Mouse (Mus musculus): ENCODE measurements around the gene Thbs2.

Gene Thbs2

DNA sequence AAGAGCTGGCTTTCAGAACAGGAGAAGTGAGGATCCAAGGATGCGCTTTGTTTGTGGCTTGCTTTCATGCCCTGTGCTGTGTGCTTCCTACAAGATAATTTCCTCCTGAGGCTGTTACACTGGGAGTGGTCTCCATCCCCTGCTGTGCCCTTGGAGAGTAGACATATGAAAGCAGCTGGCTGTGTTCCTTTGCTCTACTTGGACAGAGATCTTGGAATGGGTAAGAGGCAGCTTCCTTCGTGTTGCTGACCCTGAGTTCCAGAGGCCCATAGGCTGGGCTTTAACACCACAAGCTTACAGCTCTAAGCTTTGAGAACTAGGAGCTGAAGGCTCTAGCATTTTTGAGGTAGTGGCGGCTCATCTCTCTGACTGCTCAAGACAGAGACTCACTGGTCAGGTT, 39.1 kb downstream of the Thbs2 start:
- ChIA-PET CTCF (no interaction called here), POLR2A (interaction anchor here in 1 of 4 experiments (1.4 kb wide), 1 partner anchor 163 kb away, joined by 3 read pairs; no protein-coding TSS in a partner anchor)

DNA sequence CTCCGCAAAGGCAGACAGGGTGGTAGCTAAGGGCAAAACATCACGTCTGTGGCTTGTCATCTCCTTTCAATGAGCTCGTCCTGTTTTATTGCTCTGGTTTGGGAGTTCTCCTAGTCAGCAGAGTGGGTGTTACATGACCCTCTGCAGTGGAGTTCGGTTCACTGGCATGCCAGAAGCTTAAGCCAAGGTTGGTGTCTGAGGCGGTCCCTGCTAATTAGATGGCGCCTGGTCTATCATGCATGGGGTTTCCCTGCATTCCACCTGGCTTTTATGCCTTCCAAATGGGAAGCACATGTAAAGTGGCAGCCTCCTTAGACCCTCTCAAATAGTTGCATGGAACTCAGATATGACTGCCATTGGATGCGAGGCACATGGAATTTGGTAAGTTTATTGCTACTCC, 42.0 kb downstream of the Thbs2 start:
- ChIA-PET CTCF (no interaction called here), POLR2A (no interaction called here)

DNA sequence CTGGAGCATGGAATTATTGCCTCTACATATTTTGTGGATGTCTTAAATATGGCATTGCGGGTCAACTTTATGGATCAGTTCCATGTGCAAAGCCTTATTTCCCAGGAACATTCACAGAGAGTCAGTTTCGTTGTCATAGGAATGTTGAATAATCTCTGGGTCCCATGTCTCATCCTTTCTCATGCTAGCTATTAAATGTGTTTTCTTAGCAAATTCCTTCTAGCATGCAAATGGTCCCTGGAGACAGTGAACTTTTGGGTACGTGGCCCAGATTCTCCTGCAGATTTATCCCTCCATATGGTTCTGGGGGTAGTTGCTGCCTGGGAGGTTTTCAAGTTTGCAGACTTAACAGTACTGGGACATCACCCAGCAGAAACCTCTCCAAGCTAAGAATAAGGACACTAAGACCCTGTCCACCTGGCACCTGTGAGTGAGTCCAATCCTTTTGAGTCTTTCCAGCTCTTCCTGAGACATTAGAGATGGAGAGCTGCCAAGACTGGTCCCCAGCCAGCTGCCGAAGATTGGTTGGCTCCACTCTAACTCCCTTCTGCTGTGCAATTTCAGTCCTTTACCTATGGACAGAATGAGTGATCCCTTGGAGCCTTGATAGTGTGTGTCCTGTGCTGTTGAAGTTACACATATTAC, 45.9 kb downstream of the Thbs2 start:
- ChIA-PET POLR2A (no interaction called here), CTCF (interaction anchor here in 1 of 4 experiments (0.7 kb wide), 1 partner anchor 9 kb away, joined by 4 read pairs; no protein-coding TSS in a partner anchor)

DNA sequence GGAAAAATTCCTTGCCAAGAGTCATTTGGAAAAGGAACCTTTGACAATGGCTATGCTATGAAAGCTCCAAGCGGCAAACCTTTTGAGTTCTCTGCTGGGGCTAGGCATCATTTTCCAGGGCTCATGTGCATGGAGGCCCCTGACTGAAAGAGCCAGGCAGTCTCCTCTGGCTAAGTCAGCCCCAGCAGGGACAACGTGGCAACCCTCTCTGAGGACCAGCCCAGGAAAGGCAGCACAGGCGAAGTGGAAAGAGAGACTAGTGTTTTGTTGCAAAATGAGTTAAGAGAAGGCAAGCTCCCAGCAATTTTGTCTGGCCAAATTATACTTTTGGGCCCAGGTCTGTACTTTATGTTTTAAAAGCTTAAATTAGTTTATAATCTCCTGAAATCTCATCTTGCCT, 50.0 kb downstream of the Thbs2 start:
- ChIA-PET POLR2A (no interaction called here), CTCF (no interaction called here)

DNA sequence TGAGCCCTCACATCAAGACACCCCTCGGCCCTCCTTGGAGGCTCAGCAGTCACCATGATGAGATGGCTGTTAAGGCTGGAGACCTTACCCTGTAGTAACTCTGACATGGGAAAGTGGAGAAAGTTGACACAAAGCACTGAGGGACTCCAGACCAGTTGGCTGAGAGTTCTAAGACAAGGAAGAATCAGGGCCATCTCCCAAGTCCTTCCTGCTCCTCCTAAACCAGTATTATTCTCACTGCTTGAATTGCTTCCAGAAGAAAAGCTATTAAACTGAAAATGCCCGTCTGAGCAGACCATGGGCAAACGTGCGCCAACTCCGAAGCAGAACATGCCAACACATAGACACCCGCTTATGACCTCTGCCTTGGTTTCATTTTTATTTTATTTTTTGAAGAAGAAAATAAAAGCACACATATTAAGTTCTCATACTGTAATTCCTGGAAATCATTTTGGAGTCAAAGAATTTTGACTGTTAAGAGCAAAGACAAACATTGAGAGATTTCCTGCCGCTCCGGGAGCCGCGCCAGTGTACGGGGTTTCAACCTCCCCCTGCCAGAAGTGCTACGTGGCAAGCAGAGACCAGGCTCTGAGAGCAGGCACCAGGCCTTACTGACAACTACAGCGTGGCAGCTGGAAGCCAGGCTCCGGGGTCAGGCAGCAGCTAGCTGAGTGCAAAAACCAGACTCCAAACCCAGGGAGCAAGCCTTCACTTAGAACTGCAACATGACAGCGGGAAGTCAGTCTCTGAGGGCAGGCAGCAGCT, 53.5 kb downstream of the Thbs2 start:
- POLR2A ChIA-PET = interaction anchor here in 1 of 4 experiments (0.6 kb wide), 1 partner anchor 20 kb away, joined by 3 read pairs; no protein-coding TSS in a partner anchor
- CTCF ChIA-PET = no interaction called here

DNA sequence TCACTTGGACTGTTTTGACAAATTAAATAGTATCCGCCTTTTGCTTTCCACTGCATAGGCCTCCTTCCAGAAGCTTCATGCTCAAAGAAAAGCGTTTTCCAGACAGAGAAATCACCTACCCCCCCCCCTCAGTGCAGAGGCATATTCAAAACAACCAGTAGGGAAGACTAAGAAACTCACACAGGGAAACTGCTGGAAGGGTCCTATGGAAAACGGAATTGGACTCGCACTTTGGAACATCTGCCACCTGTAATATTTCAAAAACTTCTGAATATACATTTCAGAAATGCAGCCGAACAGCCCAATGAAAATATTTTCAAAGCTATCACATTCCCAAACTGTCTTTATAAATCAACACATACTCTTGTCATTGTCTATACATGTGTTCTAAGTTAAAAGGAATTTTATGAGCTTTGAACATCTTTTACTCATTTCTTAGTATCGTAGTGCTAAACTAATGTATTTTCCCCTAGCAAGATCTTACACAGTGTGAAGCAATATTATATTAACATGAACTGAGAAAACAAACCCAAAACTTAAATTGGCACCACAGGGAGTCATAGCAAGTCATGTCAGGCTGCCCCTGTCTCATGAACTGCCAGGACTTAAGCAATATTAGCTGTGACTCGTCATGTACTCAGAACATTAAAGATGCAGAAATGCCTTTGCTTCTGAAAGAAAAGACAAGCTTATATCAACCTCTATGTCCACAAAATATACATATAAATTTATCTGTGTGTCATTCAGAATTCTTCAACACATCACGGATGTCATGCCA, 58.3 kb downstream of the Thbs2 start:
- POLR2A ChIA-PET = interaction anchor here in 1 of 4 experiments (0.6 kb wide), 1 partner anchor 188 kb away, joined by 4 read pairs; no protein-coding TSS in a partner anchor
- CTCF ChIA-PET = no interaction called here

DNA sequence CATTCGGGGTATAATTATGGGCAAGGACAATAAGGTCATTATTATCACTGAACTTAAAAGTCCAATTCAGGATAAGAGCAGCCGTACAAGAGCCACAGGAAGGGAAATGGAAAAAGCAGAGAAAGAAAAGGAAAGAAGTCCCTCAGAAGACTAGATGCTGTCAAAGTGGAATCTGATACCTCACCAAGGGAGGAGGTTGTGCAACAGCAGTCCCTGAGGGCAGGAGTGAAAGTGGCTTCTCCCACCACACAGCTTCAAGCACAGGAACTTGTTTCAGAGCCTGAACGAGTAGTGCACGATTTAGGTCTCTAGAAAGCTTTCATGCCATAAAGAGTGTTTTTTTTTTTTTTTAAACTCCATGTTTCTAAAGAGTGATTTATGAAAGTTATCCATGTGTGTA, 65.1 kb downstream of the Thbs2 start:
- ChIA-PET CTCF (interaction anchor here in 1 of 4 experiments (0.6 kb wide), 1 partner anchor 94 kb away, joined by 3 read pairs; no protein-coding TSS in a partner anchor), POLR2A (interaction anchor here in 1 of 4 experiments (0.6 kb wide), 1 partner anchor 487 kb away, joined by 3 read pairs; no protein-coding TSS in a partner anchor)

DNA sequence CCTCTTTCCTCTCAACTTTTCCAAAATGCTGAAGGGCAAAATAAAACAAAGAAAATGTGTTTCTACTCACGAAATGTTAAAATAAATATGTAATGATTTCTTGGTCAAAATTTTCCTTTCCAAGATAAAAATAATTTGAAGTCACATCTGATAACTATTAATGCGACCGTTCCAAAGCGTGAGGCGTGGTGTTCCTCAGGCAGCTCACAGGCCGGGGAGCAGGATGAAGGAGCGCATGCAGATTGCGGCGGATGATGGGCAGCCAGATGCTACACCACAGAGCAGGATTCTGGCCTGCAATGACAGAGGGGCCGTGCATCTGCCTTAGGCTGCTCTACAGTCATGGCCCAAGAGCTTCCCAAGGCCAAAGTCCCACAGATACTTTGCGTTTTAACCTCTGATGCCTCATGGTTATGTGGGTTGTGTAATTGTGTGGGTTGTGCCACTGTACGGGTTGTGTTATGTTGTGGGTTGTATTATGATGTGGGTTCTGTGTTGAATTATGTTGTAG, 66.2 kb downstream of the Thbs2 start:
- POLR2A ChIA-PET = interaction anchor here in 1 of 4 experiments (0.6 kb wide), 1 partner anchor 192 kb away, joined by 3 read pairs; no protein-coding TSS in a partner anchor
- CTCF ChIA-PET = interaction anchor here in 1 of 4 experiments (0.6 kb wide), 1 partner anchor 325 kb away, joined by 6 read pairs; no protein-coding TSS in a partner anchor

DNA sequence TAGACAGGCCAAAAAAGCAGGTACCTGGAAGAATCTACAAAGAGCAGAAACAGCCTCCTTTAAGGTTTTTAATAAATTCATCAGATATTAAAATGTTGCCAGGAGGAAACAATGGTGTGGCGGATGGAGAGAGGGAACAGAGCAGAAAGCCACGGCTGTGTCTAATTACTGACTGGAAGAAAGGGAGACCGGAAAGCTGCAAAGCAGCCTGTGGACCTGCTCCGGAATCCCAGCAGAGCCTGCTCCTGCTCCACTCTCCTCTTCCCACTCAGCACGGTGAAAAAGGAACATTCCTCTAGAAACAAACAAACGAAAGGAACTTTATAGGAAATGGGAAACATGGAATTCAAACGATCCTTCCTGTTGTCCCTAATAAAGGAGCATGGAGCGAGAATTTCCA, 69.6 kb downstream of the Thbs2 start:
- POLR2A ChIA-PET = no interaction called here
- CTCF ChIA-PET = no interaction called here

DNA sequence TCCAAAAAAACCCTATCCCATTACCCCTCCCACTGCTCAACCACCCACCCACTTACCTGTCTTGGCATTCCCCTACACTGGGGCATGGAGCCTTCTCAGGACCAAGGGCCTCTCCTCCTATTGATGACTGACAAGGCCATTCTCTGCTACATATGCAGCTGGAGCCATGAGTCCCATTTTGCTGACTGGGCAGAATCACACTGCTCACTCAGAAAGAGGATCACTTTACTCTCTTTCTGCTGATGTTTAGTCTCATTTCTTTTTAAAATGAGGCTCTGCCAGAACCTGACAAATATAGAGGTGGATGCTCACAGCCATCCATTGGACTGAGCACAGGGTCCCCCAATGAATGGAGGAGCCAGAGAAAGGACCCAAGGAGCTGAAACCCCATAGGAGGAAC, 73.0 kb downstream of the Thbs2 start:
- ChIA-PET CTCF (interaction anchor here in 3 of 4 experiments (0.6 to 0.7 kb wide), 3 partner anchors 95 to 493 kb away, joined by 3 read pairs; no protein-coding TSS in a partner anchor), POLR2A (interaction anchor here in 2 of 4 experiments (0.6 to 0.7 kb wide), 2 partner anchors 195 to 233 kb away, joined by 3 to 5 read pairs; no protein-coding TSS in a partner anchor)

DNA sequence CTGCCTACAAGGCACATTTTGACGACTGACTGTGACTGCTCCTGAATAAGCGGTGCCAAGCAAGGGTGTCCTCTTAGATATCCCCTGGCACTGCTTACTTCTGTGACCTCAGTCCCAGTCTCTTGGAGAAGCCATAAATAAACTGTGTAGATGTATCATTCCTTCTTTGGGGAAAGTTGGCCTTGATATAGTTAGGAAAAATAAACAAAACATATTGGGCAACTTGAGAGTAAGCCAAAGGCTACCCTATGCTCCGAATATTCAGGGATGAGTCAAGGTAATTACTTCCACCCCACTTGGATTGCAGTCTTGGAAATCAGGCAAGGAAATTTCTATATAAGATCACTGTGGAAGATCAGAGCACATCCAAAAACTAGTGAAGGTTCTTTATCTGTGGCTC, 74.0 kb downstream of the Thbs2 start:
- CTCF ChIA-PET = no interaction called here
- POLR2A ChIA-PET = interaction anchor here in 2 of 4 experiments (0.6 to 0.7 kb wide), 2 partner anchors 21 to 234 kb away, joined by 3 read pairs; no protein-coding TSS in a partner anchor

DNA sequence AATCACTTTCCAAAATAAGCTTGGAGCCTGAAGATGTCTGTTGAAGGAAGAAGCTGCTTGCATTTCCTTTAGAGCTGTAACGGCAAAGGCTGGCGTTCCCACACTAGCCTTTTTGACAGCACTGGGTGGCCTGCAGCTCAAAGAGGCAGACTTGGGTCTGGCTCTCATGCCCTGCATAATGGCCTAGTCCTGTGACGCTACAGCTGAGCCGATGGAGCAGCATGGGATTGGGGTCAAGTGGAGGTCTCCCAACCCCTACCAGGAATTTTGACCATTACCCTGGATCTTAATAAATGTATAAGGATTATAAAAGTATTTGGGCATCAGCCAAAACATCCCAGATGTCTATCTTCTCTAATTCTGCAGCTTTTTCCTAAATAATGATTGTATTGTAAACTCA, 75.0 kb downstream of the Thbs2 start:
- ChIA-PET POLR2A (interaction anchor here in 1 of 4 experiments (0.8 kb wide), 1 partner anchor 292 kb away, joined by 4 read pairs; no protein-coding TSS in a partner anchor), CTCF (no interaction called here)

Measured in embryonic stem cell, embryonic (primary cell).